Mouse (Mus musculus) spleen, postnatal 36 days (tissue): ENCODE data around the gene Acsl4.

ENCODE experiments used
- DNase-seq, 2 experiments: peaks; one replicate each; pipeline ENCODE4 v3.0.0; 2022; ENCODE audit warnings: low spot score in 2 of 2, mixed read lengths in 1 of 2

Acsl4 gene

DNA sequence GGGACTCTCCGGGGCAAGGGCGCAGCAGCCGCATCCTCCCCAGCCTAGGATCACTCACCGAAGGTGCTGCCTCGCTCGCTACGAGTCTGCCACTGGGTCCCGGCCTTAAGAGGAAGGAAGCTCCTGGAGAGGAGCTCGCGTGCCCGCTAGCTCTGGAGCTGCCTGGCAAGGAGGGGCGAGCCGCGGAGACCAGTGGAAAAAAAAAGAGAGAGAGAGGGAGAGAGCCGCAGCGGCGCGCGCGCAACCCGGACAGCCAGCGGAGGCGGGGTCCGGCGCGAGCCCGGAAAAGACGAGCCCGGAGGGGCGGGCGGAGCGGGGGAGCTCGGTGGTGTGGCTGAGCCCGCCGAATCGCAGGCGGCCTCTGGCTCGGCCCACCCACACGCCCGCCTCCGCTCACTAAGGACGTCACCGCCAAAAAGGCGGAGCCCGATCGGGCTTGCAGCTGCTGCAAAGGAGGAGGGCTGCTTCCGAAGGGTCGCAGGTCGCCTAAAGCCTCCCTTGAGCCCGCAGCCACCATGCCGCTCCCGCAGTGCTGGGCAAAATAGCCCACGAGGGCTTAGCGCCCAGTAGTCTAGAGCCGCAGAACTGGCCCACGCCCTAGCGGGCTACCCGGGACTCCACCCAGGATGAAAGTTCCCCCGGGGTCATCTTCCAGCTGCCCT lies at the start of gene Acsl4:
Gene Acsl4, minus strand, starts transcription at position 289 of the 662 bp plus-strand sequence.
- peak; percentile 90 to 91 for DNase-seq

DNA sequence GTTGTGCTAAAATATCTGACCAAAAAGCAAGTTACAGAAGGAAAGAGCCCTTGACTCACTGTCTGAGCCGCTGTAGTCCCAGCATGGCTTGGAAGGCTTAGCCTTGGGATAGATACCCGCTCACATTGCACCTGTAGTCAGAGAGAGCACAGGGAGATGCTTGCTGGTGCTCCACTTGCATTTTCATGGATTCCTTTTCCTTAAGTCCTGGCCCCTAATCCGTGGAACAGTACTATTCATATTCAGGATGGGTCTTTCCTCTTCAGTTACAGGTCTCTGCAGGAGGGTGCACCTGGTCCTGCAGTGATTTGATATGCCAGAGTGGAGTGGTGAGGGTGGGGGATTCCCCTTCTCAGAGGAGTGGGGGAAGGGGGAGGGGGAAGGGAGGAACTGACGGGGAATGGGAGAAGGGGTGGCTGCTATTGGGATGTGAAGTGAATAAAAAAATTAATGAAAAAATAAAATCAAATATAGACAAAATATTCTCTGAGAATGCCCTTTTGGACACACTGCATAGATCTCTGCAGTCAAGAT lies 47.7 kb upstream of the Acsl4 start:
- DNase-seq, result no peak

DNA sequence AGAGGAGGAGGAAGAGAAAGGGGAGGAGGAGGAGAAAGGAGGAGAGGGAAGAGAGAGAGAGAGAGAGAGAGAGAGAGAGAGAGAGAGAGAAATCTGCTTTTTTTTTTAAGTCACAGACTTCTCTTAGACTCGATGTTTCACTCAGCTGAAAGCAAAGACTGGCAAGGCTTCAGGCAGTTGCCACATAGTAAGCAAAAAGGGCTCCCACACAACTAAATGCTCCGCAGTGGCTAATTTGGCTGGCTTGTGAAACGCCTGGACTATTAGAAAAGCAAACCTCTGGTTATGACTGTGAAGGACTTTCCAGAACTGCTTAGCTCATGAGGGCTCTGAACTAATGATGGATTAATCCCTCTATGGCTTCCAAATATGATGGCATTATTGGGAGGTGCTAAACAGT lies 42.5 kb upstream of the Acsl4 start:
- DNase-seq, result no peak

DNA sequence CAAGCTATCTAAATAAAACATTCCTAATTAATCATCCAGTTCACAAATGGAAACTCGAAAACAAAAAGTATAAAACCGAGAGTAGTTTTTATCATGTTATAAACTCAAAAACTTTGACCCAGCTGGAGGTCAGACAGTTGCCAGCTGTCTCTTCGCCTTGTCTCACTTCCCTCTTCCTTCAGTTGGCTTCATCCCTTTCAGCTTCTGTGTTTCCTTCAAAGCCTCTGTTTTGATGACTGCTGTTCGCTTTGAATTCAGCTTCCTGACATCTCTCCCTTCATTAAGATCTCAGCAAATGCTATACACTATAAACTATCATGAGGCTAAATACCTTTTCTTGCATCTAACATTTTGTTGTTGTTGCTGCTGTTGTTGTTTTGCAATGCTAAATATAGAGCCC lies 36.8 kb upstream of the Acsl4 start:
- no peak for DNase-seq

DNA sequence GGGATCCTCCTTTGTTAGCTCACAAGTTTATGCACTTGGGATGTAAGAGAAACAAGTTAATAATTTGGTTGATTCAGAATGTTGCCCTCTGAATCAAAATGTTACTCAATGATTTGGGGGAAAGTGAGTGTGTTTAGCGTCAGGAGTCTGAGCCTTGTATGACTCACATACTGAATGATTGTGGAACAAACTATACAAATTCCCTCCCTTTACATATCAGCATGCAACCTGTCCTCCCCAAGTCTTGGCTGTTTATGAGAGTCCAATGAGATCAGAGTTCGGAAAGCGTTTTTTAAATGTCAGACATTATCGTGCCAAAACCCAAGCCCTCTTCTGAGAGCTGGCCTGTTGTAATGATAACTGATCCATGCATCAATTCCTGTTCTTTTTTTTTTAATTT lies 36.3 kb upstream of the Acsl4 start:
- no peak for DNase-seq

DNA sequence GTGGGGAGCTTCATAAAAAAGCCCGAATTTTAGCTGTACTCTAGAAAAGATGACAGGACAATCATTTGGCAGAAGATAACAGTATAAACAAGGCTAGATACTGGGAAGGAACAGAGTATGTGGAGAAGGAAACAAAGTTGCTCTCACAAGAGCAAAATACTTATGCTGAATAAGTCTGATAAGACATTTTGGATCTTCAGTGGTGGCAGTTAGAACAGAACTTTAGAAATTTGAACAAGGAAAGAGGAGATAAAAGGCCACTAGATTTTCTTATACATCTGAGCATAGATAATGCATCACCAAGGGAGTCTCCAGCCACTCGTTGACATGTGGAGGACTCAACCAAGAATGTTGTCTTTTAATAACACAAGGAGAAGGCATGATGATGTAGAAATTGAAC lies 23.5 kb upstream of the Acsl4 start:
- no peak for DNase-seq

DNA sequence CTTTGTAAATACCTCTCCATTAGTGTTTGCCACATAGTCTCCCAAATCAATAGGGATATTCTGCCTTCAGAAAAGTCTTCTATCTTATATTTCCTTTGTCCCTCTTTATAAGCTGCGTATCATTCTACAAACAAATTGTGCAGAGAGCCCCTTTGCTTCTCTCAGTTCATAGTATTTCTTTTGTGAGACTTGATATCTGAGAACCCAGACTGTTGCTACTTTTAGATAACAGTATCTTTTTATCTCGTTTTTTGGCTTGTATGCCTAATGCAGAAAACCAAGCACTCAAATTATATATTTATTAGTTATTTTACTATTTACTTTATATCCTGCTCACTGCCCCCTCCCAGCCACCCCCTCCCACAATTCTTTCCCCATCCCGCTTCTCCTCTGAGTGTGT lies 19.7 kb upstream of the Acsl4 start:
- DNase-seq, result no peak

DNA sequence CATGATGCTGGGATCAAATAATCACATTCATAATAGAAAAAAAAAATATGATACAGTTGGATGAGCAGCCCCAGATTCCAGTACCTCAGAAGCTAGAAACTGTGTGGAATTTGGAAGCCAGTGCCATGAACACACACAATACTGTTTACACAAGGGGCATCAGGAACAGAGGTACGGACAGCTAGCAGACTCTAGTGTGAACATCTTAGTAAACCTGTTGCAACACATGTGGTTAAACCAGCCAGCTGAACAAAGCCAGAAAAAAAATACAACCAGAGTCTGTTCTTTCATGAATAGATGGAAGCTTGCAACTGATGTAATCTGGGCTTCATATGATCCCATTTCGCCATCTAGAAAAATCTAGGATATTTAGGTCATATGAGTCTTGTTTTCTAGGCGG lies 19.0 kb upstream of the Acsl4 start:
- no peak for DNase-seq

DNA sequence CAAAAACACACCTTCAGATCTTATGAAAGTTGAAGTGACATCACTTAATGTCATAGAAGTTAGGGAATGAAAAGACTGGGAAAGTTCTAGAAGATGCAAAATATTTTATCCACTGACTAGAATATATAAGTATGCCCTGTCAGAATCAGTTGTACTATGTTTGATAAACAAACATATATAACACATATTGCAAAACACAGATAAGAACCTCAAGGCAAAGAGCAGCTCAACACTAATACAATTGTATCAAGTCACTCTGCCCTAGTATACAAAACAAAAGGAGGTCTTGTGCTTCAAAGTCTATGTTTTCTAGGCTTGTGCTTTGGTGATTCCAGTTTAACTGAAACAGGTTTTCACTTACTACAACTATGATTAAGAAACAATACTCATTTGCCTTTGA lies 12.8 kb upstream of the Acsl4 start:
- no peak for DNase-seq

DNA sequence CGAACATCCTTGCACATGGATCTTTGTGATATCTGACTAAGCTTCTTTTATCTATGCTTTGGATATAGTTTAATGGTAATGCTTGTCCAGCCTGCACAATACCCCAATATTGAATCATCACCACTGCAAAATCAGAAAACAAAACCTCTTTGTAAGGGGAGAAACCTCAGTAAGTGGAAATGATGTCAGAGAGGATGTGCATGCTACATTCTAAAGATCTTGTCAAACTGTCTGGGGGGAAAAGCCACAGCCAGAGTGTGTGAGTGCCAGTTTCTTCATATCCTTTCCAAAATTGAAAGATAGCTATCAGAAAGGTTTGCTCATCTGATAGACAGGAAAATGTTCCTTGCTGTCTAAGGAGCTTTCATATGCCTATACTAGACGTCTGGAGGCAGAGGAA lies 8.3 kb upstream of the Acsl4 start:
- DNase-seq, result no peak

DNA sequence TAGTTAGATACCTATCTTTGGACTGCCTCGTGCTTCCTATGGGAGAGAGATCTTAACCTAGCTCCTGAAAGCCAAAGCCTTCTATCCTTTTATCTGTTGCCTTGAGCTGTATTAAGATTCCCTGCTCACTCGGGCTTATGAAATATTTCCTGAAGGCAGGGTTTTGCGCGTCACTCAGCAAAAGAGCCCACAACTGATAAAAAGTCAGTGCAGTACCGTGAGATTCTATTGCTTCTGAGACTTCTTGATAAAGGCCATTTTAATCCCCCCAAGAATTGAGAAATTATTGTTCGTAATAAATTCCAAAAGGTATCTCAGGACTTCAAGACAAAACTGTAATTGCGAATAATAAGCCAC lies 552 bp upstream of the Acsl4 start:
- DNase-seq, result no peak

DNA sequence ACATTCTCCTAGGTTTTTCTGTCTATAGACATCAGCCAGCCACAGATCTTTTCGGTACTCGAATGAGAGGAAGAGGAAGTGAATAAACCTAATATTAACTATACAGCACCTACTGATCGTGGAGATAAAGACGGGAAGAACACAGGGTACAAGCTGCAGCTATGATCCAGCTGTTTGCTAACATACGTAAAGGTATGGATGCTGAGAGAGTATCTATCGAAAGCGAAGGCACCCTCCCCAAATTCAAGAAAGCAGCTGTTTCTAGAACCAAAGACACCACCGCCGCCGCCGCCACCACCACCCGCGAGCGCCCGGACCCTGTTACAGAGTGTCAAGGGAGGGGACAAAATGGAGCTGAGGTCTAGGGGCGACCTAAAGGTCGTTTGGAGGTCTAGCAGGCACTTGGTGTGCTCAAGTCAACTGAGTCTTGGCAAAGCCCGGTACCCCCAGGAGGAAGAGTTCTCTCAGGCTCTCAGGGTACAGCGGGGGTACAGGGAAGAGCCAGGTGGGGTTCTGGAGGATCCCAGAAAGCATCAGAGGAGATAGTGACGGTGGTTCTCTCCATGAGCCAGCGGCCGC lies 665 bp downstream of the Acsl4 start:
- DNase-seq, result peak; percentile 3 to 10

DNA sequence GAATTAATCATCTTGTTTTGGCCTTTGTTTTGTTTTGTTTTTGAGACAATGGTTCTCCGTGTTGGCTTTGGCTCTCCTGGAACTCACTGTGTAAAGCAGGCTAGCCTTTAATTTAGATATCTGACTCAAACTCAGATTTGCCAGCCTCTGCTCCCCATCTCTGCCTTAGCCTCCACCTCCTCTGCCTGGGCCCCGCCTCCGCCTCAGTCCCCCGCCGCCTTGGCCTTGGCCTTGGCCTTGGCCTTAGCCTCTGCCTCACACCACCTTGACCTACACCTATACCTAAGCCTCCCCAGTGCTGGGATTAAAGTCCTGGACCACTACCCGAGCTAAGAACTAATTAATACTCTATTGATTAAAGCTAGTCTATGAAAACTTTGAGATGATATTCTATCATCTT lies 2.2 kb downstream of the Acsl4 start:
- DNase-seq, result no peak

DNA sequence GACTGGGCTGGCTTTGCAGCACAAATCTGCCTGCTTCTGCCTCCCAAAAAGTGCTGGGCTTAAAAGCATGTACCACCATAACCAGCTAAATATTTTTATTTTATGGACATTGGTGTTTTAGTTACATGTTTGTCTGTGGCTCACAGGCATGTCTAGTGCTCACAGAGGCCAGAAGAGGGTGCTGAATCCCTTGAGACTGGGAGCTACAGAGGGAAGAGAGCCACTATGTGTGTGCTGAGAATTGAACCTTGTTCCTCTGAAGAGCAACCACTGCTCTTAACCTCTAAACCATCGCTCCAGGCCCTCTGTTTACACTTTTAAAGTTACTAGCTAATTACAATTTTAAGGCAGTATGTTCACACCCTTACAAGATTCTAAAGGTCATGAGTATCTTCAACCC lies 2.7 kb downstream of the Acsl4 start:
- DNase-seq, result no peak

DNA sequence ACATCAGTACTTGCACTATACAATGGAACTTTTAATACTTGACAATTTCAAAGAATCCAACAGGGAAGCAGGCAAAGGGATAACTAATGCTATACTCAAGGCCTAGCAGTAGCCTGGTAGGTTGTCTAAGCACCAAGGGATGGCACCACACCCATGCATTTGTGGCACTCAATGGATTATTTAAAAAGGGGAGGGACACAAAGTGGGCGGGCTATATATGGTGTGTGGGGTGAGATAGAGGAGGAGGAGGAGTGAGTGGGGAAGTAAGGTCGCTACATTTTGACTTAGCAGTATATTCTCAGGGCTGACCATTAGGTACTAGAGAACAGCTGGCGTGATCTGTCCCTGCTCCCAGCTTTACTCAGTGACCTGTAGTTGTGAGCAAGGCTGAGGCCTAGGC lies 5.4 kb downstream of the Acsl4 start:
- peak; percentile 22 to 37 for DNase-seq

DNA sequence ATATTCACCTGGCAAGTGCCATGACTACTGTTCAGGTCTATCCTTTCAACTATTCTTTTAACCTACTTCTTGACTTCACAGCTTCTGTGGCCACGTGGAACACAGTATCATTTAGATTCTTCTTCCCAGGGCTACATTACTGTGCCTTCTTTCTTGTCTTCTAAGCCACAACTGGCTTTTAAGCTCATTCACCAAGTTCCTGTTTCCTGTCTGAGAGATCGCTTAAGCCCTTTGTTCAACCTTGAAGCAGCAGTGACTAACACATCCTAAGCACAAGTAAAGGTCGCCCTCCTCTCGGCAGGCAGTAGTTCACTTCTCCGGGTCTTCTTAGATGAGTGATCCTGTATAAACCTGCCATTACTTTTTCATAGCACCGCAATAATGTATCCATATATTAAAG lies 10.4 kb downstream of the Acsl4 start:
- peak; percentile 7 to 24 for DNase-seq

DNA sequence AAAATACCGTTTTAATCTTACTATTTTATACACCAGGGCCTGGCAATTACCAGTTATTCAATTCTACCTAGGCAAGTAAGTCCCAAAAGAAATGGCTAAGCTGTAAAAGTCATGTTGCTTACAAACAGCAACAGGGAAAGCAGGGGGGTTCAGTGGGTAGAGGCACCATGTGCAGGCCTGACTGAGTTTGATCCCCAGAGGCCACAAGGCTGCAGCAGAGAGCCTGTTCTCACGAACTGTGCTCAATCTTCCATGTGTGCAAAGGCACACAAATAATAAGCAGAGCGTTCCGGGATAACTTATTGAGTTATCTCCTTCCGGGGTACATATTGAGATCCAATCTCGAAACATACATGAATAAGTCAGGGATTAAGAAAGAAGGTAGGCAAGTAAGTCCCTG lies 12.3 kb downstream of the Acsl4 start:
- DNase-seq, result no peak

DNA sequence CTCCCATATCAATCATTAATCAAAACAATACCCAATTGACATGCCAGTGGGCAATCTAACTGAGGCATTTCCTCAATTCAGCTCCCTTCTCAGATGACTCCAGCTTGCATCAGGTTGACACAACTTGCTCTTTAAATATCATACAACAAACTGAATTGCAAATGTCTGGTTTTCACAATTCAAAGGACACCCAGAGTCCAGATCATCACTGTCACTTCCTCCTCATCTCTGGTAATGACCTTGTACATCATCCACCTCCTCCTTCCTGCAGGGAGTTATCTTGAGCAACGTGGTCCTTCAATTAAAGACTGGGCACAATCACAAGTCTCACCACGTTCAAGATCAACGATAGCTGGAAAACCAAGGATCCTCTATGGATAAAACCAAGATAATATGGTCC lies 13.0 kb downstream of the Acsl4 start:
- DNase-seq, result no peak

DNA sequence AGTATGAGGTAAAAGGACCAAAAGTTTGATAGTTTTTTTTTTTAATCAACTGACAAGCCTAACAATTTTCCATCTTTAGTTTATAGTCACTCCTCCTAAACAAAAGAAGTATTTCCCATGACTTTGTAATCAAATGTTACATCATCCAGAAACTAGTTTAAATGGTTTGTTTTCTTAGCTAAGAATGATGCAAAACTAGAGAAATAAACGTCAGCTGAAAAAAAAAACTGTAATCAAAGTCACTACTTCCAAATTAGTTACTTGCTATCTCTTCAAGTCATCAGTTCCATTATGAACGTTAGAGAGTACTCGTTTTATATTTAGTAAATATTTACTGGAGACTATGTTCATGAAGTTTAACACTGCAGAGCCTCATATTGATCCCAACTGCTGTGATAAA lies 13.6 kb downstream of the Acsl4 start:
- DNase-seq, result no peak

DNA sequence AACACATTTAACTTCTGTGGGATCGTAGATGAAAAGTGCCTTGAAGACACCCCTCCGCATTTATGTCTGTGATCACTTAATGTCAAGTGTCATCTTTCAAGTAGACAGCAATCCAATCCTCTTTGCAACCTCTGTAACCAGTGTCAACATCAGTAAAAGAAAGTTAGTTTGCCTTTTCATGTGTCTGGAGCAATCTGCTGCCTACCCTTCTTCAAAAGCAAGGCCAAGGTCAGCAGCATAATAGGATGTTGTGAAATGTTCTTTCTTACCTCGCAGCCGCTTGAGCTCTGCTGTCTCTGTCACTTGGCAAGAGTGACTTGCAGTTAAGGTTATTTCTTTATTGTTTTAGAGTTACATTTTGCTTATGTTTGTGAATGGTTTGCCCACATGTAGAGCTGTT lies 14.8 kb downstream of the Acsl4 start:
- DNase-seq, result no peak

DNA sequence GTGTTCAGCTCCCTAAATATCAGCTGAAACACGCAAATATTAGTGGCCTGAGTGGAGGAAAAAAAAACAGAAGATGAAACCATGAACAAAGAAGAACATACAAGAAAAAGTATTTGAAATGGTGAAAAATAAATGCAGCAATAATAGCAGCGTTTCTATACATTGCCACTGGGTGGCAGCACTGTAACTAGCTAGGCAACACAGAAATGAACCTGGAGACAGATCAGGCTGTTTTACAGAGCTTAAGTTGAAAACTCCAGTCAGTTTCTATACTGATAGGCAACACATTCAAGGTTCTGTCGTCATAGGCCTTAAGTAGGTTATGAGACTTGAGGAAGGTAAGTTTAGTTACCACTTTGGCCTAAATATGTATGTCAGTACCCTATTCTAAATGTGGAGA lies 17.9 kb downstream of the Acsl4 start:
- DNase-seq, result peak; percentile 9 to 26

DNA sequence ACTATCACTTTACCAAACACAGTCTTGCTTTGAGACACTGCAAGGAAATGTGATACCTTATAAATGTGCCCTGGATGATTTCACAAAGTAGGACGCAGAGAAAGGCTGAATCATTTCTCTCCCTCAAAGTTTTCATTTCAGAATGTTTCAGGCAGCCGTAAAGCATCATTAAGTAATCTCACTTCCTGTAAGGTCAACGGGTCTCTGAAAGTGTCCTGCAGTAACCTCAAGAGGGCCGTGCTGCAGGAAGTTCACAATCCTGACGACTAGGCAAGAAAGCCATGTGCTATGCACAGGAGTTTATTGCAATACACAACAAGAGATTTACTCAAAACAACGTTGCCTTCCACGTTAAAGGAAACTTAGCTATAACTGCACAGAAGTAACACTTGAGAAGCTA lies 20.4 kb downstream of the Acsl4 start:
- DNase-seq, result peak; percentile 13 to 29

DNA sequence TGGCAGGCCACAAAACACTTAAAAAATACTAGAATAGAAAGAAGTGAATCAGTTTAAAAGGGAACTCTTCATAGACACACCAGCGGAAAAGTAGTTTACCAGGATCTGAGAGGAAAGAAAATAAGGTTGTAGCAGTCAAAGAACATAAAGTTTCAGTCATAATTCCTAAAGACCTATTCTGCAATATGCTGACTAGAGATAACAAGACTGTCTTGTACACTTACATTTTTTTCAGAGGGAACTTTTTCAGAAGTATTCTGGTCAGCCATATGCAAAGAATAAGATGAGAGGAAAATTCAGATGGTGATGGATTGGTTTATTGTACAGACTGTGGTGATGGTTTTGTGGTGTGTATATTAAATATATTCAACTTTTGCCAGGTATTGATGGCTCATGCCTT lies 26.5 kb downstream of the Acsl4 start:
- no peak for DNase-seq

DNA sequence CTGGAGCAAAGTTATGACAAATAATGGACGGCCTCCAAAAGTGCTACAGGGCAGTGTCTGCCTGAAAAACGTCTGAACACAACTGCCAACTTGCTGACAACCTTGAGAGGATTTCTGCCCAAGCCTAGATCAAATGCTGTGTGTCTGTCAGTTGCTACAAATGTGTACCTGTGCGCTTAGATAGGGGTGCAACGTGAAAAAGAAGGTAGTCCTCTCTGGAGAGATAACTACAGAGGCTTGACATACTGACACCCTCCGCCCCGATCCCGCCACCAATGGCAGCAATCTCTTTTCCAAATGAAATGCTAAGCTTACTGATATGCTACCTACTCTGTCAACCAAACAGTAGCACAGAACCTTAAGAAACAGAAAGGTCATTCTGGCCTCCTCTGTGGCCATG lies 31.3 kb downstream of the Acsl4 start:
- DNase-seq, result peak; percentile 3 to 13
